Mouse (Mus musculus) gastrocnemius, postnatal 14 days (tissue): ENCODE results near the gene Rabep2. TPM values are rescaled to one million over a fixed set of nuclear protein-coding genes. Genes with fewer than 3 reads are reported as not detected.
"Not testable (repeated sequence)": the region's sequence is repeated elsewhere in the genome, so short reads cannot be mapped to it uniquely, and the experiment has no call there.

Experiments
- DNase-seq: peaks from one replicate; pipeline ENCODE4 v3.0.0; 2021; ENCODE audit warnings: mixed read lengths
- intact Hi-C: fragments of 180-260 bp; cut with DNase I; formaldehyde crosslinking; loops from one replicate; pipeline ENCODE4 v1.15.1; 2025; ENCODE audit warnings: low total_unique reads
- total RNA-seq, 2 experiments: library from RNA; stranded (reverse); gene quantifications; 2 replicates each; pipeline ENCODE4 v1.2.3; 2021

Rabep2 gene
- total RNA-seq, 2 experiments from 2014 or later, result 12.1 to 12.7 TPM

- intact Hi-C loops, result loop anchor here (5.0 kb wide), 1 partner anchor 84 kb away; the partner anchor contains the start of gene Nfatc2ip
- no peak for DNase-seq
Measured at GRCm38 (mm10) chr7:126481699-126482098, 53.1 kb downstream of the Rabep2 start.

- DNase-seq, result peak; percentile 88
- intact Hi-C loops, result loop anchor here (5.0 kb wide), 1 partner anchor 85 kb away; the partner anchor contains the start of gene Nfatc2ip
Measured at GRCm38 (mm10) chr7:126482392-126482871, 53.9 kb downstream of the Rabep2 start.

- intact Hi-C loops, result no loop called here
- peak; percentile 96 for DNase-seq
Measured at GRCm38 (mm10) chr7:126487052-126487483, 58.5 kb downstream of the Rabep2 start, which contains the start of gene Tufm. TSS of gene Tufm (plus strand) at chr7:126487361.

- intact Hi-C loops, DNase-seq: not testable (repeated sequence)
Measured at GRCm38 (mm10) chr7:126487617-126488385, 59.2 kb downstream of the Rabep2 start.

- intact Hi-C loops, result no loop called here
- DNase-seq, result no peak
Measured at GRCm38 (mm10) chr7:126491005-126491404, 62.4 kb downstream of the Rabep2 start.

- intact Hi-C loops, result no loop called here
- no peak for DNase-seq
Measured at GRCm38 (mm10) chr7:126491973-126492372, 63.4 kb downstream of the Rabep2 start.

GRCm38 (mm10) chr7:126494120-126494519 lies 65.6 kb downstream of the Rabep2 start:
- intact Hi-C loops, result no loop called here
- DNase-seq, result no peak

GRCm38 (mm10) chr7:126496475-126496874 lies 67.9 kb downstream of the Rabep2 start:
- DNase-seq, result no peak
- intact Hi-C loops, result no loop called here

GRCm38 (mm10) chr7:126497966-126498365 lies 69.4 kb downstream of the Rabep2 start:
- intact Hi-C loops, result no loop called here
- no peak for DNase-seq

Other genes starting within 250 kb of the Rabep2 start
- gene Xpo6, start 228.3 kb upstream of the Rabep2 start, total RNA-seq, result 10 to 100 TPM; 16.1 to 18.9 TPM
- 10 to 100 TPM; 22.4 to 35.2 TPM for gene Sbk1, start 156.1 kb upstream of the Rabep2 start, total RNA-seq
- gene Lat, start 59.2 kb upstream of the Rabep2 start, total RNA-seq, result under 1 TPM; 0.25 to 0.33 TPM
- gene Spns1, start 51.3 kb upstream of the Rabep2 start, total RNA-seq, result 10 to 100 TPM; 21.5 to 26.4 TPM
- 1 to 10 TPM; 2.1 to 2.6 TPM for gene Nfatc2ip, start 32.0 kb upstream of the Rabep2 start, total RNA-seq
- under 1 TPM in 1 of 2 experiments, not detected in 1; 0.08 TPM for gene Cd19, start 13.9 kb upstream of the Rabep2 start, total RNA-seq
- over 10,000 TPM; 16,285 to 17,681 TPM for gene Atp2a1, start 34.3 kb downstream of the Rabep2 start, total RNA-seq
- gene Sh2b1, start 46.7 kb downstream of the Rabep2 start, total RNA-seq, result 10 to 100 TPM; 47.1 to 47.6 TPM
- 100 to 1,000 TPM; 117 to 146 TPM for gene Tufm, start 58.6 kb downstream of the Rabep2 start, total RNA-seq
- gene Atxn2l, start 74.7 kb downstream of the Rabep2 start, total RNA-seq, result 10 to 100 TPM; 31.1 to 32.4 TPM
- gene Eif3c, start 137.7 kb downstream of the Rabep2 start, total RNA-seq, result 100 to 1,000 TPM; 135 to 136 TPM
- gene Apobr, start 156.2 kb downstream of the Rabep2 start, total RNA-seq, result under 1 TPM; 0.55 to 0.88 TPM
- 1 to 10 TPM; 6.5 to 7.6 TPM for gene Cln3, start 157.1 kb downstream of the Rabep2 start, total RNA-seq
- not detected for gene Il27, start 166.2 kb downstream of the Rabep2 start, total RNA-seq
- 10 to 100 TPM; 15.4 to 18.3 TPM for gene Nupr1, start 202.1 kb downstream of the Rabep2 start, total RNA-seq
- 10 to 100 TPM; 23.2 to 24.6 TPM for gene Sgf29, start 220.6 kb downstream of the Rabep2 start, total RNA-seq
- 10 to 100 TPM; 20.3 to 45.9 TPM for gene Sult1a1, start 247.7 kb downstream of the Rabep2 start, total RNA-seq